Mouse (Mus musculus) embryonic facial prominence, embryonic 12.5 days (tissue): Measurements from ENCODE around the gene Slc16a12. TPM values are rescaled to one million over a fixed set of nuclear protein-coding genes. Genes with fewer than 3 reads are reported as not detected.
"Not testable (repeated sequence)": the region's sequence is repeated elsewhere in the genome, so short reads cannot be mapped to it uniquely, and the experiment has no call there.

ENCODE experiments used
- ATAC-seq: fragments of 200-750 bp; cut with Nextera tagmentation; 2 replicates; pipeline ENCODE4 v1.8.0; 2017; ENCODE audit not compliant: insufficient number of reproducible peaks, insufficient read depth, low FRiP score, low TSS enrichment
- H3K27ac ChIP-seq: fragments of 300-500 bp; sonication (generic); 2 replicates; pipeline ENCODE4 v1.5.1; 2016; ENCODE audit warnings: mild to moderate bottlenecking
- H3K27me3 ChIP-seq: fragments of 300-500 bp; sonication (generic); 2 replicates; pipeline ENCODE4 v1.6.1; 2016; ENCODE audit warnings: mild to moderate bottlenecking, moderate library complexity
- H3K36me3 ChIP-seq: fragments of 300-500 bp; sonication (generic); 2 replicates; pipeline ENCODE4 v1.6.1; 2016; ENCODE audit warnings: mild to moderate bottlenecking
- H3K4me1 ChIP-seq: fragments of 300-500 bp; sonication (generic); 2 replicates; pipeline ENCODE4 v1.6.1; 2016
- H3K4me2 ChIP-seq: fragments of 300-500 bp; sonication (generic); replicated peaks from 2 replicates; pipeline ENCODE4 v1.6.1; 2016; ENCODE audit warnings: mild to moderate bottlenecking, moderate library complexity
- H3K4me3 ChIP-seq: fragments of 300-500 bp; sonication (generic); 2 replicates; pipeline ENCODE4 v1.5.1; 2016; ENCODE audit warnings: mild to moderate bottlenecking
- H3K9ac ChIP-seq: fragments of 300-500 bp; sonication (generic); 2 replicates; pipeline ENCODE4 v1.6.1; 2016; ENCODE audit warnings: mild to moderate bottlenecking, moderate library complexity
- H3K9me3 ChIP-seq: fragments of 300-500 bp; sonication (generic); 2 replicates; pipeline ENCODE4 v1.6.1; 2016; ENCODE audit warnings: mild to moderate bottlenecking, moderate library complexity
- WGBS: fragments of 180-500 bp; shearing (Covaris S2); methylation state at CpG from one replicate; pipeline ENCODE4 v1.1.7; 2016; 5-methylcytosine and 5-hydroxymethylcytosine counted together
- polyA plus RNA-seq: library from polyadenylated mRNA; unstranded; fragments of >200 nt; fragmentation: Nextera tagmentation; extraction: Ambion mirVana; gene quantifications from 2 replicates; pipeline ENCODE4 v1.2.1, GENCODE M21; 2016

Slc16a12 gene
- polyA plus RNA-seq, 1 experiment from 2014 or later, result 1.1 TPM

DNA sequence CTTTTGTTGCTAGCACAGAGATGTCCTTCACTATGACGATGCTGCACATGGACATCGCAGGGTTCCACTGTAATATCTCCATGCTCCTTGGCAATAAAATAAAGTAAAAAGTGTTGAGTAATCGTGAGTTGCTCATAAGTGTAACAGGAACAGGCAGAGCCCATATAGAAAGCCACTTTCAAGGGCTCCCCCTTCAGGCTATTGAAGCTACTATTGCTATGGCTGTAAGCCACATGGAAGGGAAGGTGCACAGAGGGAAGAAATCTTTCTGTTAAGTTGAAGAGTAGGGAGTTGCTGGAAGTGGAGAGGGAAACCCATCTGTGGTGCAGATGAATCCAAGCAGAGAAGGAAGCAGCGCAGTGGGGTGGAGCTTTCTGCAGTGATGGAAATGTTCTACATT, 4.1 kb upstream of the Slc16a12 start:
- Histone ChIP-seq H3K9me3 (no peaks in the 10 kb centered on the region), H3K4me1 (peaks cover 6% of the 10 kb centered on the region; the same call in 1 of the 2 replicates), H3K36me3 (no peaks in the 10 kb centered on the region), H3K27ac (no peak overlapping the region), H3K4me3 (no peak overlapping the region), H3K27me3 (peaks cover 12% of the 10 kb centered on the region), H3K4me2 (no peak overlapping the region), H3K9ac (no peak overlapping the region)
- WGBS, result 85% methylated on average over 4 of the region's 4 CpGs
- no peak for ATAC-seq

DNA sequence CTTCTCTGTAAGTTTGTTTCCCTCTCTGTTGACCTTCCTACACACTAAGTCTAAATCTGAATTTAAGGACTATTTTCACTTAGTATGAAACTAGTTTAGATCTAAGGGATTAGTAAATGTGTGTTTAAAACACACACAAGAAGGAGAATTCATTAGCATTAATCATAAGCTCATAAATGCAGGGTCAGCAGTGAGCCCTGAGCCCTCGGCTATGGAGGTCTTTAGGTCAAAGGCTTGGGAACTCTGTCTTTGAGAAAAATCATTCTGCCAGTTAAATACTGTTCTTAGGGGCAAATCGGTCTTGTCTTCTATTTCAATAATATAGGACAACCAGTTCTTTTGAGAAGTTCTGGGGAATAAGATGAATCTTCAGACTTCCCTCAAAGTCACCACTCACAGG, 1.9 kb upstream of the Slc16a12 start:
- H3K9me3 ChIP-seq, result no peaks in the 10 kb centered on the region
- WGBS, result 62% methylated on average over 2 of the region's 2 CpGs
- no peak overlapping the region for H3K4me3 ChIP-seq
- no peaks in the 10 kb centered on the region for H3K36me3 ChIP-seq
- ATAC-seq, result no peak
- H3K4me1 ChIP-seq, result peaks cover 7% of the 10 kb centered on the region; the same call in 1 of the 2 replicates
- H3K9ac ChIP-seq, result no peak overlapping the region
- peaks cover 22% of the 10 kb centered on the region for H3K27me3 ChIP-seq
- H3K27ac ChIP-seq, result no peak overlapping the region
- no peak overlapping the region for H3K4me2 ChIP-seq

DNA sequence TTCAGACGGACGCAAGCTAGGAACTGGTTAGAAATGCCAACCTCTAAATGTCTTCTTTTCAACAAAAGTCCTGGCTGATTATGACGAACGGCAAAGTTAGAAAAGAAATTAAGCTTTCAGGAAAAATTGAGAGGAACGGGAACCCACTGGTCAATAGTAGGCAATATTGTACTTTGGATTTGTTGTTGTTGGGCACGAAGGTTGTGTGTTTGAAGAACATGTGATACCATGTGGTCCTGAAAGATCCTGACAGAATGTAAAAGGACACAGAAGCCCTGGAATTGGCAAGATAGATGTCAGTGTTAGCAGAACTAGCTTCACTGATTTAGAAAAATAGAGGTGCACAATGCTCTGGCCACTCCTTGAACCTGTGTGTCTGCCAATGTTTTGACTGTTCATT, 880 bp upstream of the Slc16a12 start:
- H3K4me3 ChIP-seq, ATAC-seq, H3K4me2 ChIP-seq, H3K9ac ChIP-seq, H3K36me3 ChIP-seq, H3K9me3 ChIP-seq, H3K27ac ChIP-seq, H3K4me1 ChIP-seq: not testable (repeated sequence)
- 92% methylated on average over 6 of the region's 6 CpGs for WGBS
- H3K27me3 ChIP-seq, result peaks cover 22% of the 10 kb centered on the region

DNA sequence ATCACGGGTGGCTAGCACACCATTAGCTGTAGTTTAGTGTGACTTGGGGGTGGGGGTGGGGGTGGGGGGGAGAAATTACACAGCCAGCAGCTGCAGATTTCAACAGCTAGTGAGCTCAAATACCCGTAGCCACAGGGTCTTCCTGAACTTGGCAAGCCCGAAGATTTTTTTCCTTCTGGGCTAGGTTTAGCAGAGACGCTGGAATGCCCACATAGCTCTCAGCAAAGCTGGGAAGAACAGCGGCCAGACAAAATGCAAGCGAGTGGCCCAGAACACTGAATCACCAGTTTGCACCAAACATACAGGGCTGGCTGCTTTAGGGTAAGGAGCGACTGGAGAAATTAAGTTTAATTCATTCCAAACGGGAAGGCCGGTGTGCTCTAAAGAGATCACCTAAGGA, 888 bp downstream of the Slc16a12 start:
- WGBS, result 7% methylated on average over 9 of the region's 9 CpGs
- Histone ChIP-seq H3K4me2 (peak overlapping the region; percentile 100), H3K9ac (no peak overlapping the region), H3K27me3 (peaks cover 22% of the 10 kb centered on the region), H3K4me3 (peak overlapping the region; percentile 64), H3K4me1 (peaks cover 7% of the 10 kb centered on the region; the same call in 1 of the 2 replicates), H3K27ac (no peak overlapping the region), H3K9me3 (no peaks in the 10 kb centered on the region), H3K36me3 (no peaks in the 10 kb centered on the region)
- ATAC-seq, result no peak

DNA sequence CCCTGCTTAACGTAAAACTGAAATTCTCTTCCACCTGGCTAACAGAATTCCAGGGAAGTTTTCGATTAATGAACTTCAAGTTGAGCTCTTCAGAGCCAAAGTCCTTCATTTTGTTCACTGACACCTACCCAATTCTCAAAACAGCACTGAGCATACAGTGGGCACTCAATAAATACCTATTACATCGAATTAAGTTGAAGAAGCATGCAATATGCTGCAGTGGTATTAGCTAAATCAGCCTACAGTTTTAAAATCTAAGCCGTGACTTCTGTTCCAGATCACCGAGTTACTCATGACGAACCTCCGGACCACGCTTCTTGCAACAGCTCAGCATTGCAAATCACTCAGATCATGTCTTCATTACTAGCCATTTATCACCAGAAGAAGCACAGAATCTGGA, 2.1 kb downstream of the Slc16a12 start:
- no peak for ATAC-seq
- H3K27ac ChIP-seq, result no peak overlapping the region

DNA sequence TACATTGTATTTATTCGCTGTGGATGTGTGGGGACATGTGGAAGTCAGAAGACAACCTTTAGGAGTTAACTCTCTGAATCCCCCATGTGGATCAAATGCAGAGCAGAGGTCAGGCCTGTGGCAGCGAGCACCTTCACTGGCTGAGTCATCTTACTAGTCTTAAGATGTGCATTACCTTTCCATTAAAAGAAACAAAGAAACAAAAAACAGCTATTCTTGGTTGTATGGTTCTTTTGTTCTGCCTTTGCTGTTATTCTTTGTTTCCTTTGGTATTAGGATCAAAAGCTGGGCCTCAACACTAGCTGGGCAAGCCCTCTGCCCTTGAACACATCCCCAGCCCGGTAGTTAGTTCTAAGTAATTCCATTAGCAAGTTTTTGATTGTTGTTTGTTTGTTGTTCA, 9.2 kb downstream of the Slc16a12 start:
- Histone ChIP-seq H3K27ac (no peak overlapping the region), H3K27me3 (no peaks in the 10 kb centered on the region), H3K9me3 (no peaks in the 10 kb centered on the region), H3K4me2 (no peak overlapping the region), H3K36me3 (no peaks in the 10 kb centered on the region), H3K9ac (no peak overlapping the region), H3K4me3 (no peak overlapping the region), H3K4me1 (no peaks in the 10 kb centered on the region)
- no peak for ATAC-seq
- 75% methylated on average over 3 of the region's 3 CpGs for WGBS

More for the DNA sequence above, 2.1 kb downstream of the Slc16a12 start:
- no peaks in the 10 kb centered on the region for H3K9me3 ChIP-seq
- H3K36me3 ChIP-seq, result no peaks in the 10 kb centered on the region
- H3K9ac ChIP-seq, result no peak overlapping the region
- no peak overlapping the region for H3K4me3 ChIP-seq
- peaks cover 7% of the 10 kb centered on the region; the same call in 1 of the 2 replicates for H3K4me1 ChIP-seq
- WGBS, result 83% methylated on average over 8 of the region's 8 CpGs
- no peak overlapping the region for H3K4me2 ChIP-seq
- H3K27me3 ChIP-seq, result peaks cover 22% of the 10 kb centered on the region

DNA sequence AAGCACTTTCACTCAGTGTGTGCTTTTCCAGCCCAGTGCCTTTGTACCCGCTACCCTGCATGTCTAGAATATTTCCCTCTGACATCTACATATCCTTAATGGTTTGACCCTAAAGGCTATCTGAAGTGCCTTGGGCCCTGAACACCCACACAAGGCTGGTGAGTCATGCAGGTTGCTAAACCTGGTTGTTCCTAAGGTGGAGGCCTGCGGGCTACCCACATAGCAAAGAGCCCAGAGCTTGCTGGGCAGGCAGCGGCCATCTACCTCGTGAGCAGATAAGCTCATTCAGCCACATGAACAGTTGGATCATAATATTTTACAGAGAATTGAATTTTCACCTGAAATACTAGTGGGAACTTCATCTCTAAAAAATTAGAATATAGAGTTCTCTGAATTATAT, 11.2 kb downstream of the Slc16a12 start:
- Histone ChIP-seq H3K27ac (no peak overlapping the region), H3K27me3 (no peaks in the 10 kb centered on the region), H3K4me3 (no peak overlapping the region), H3K9me3 (no peaks in the 10 kb centered on the region), H3K4me2 (no peak overlapping the region), H3K4me1 (peaks cover 3% of the 10 kb centered on the region; the same call in 1 of the 2 replicates), H3K36me3 (no peaks in the 10 kb centered on the region), H3K9ac (no peak overlapping the region)
- no peak for ATAC-seq
- 83% methylated on average over 4 of the region's 4 CpGs for WGBS

DNA sequence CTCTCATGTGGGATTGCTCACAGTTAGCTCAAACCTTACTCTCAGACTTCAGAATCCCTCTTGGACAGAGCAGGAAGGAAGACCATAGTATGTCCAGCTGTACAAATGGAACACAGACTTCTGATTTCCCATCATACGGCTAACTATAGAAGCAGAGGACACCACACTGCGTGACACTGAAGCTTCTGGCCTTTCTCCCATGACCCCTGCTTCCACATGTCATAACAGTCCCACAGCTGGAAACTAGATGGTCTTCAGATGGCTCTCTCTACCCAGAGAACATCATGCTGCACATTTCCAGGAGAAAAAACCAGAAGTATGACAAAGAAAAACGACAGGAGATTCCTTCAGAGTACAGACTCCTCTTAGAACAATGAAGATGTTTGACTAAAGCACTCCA, 14.1 kb downstream of the Slc16a12 start:
- H3K9me3 ChIP-seq, result no peaks in the 10 kb centered on the region
- WGBS, result 68% methylated on average over 3 of the region's 3 CpGs
- H3K36me3 ChIP-seq, result no peaks in the 10 kb centered on the region
- no peak overlapping the region for H3K27ac ChIP-seq
- no peak overlapping the region for H3K9ac ChIP-seq
- H3K4me2 ChIP-seq, result no peak overlapping the region
- ATAC-seq, result no peak
- no peak overlapping the region for H3K4me3 ChIP-seq
- H3K27me3 ChIP-seq, result no peaks in the 10 kb centered on the region
- peaks cover 4% of the 10 kb centered on the region; the same call in 1 of the 2 replicates for H3K4me1 ChIP-seq

DNA sequence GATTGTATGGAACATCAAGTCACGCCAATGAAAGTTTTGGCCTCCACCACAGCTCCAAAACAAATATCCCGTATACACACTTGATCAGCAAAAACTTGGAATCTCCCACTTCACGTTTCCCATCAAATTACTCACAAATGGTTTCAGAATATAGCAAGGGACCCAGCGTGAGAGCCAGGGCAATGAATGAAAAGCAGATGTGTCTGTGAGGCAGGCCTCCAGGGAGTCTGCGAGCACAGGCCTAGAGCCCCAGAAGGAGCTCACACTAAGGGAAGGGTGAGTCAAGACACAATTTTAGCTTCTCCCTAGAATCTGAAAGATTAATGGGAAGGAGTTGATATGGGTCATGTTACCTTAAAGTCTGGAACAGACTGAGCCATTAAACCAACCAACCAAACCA, 15.7 kb downstream of the Slc16a12 start:
- H3K4me2 ChIP-seq, result no peak overlapping the region
- ATAC-seq, result no peak
- H3K4me1 ChIP-seq, result peaks cover 4% of the 10 kb centered on the region; the same call in 1 of the 2 replicates
- no peak overlapping the region for H3K27ac ChIP-seq
- H3K27me3 ChIP-seq, result no peaks in the 10 kb centered on the region
- H3K9me3 ChIP-seq, result no peaks in the 10 kb centered on the region
- no peaks in the 10 kb centered on the region for H3K36me3 ChIP-seq
- no peak overlapping the region for H3K9ac ChIP-seq
- H3K4me3 ChIP-seq, result no peak overlapping the region
- WGBS, result 37% methylated on average over 5 of the region's 5 CpGs

DNA sequence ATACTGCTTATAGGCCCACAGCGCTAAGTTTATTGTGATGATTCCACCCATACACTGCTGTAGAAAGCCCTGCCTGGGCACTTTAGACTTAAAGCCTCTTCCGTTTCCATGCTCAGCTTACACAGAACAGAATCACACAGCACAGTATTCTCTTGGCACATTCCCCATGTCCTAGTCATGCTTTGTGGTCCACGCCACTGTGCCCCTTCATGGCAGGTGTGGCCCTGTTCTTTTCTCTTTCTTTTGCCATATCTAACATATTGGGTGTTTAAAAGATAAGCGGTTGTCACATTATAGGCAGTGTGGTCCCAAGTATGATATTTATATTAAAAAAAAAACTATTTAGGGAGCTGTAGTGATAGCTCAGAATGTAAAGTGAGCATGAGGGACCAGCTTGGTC, 16.5 kb downstream of the Slc16a12 start:
- H3K27ac ChIP-seq, result no peak overlapping the region
- no peak overlapping the region for H3K9ac ChIP-seq
- WGBS, result 94% methylated on average over 4 of the region's 4 CpGs
- no peak for ATAC-seq
- H3K27me3 ChIP-seq, result no peaks in the 10 kb centered on the region
- no peaks in the 10 kb centered on the region for H3K9me3 ChIP-seq
- H3K36me3 ChIP-seq, result no peaks in the 10 kb centered on the region
- H3K4me1 ChIP-seq, result peaks cover 4% of the 10 kb centered on the region; the same call in 1 of the 2 replicates
- no peak overlapping the region for H3K4me3 ChIP-seq
- H3K4me2 ChIP-seq, result no peak overlapping the region

DNA sequence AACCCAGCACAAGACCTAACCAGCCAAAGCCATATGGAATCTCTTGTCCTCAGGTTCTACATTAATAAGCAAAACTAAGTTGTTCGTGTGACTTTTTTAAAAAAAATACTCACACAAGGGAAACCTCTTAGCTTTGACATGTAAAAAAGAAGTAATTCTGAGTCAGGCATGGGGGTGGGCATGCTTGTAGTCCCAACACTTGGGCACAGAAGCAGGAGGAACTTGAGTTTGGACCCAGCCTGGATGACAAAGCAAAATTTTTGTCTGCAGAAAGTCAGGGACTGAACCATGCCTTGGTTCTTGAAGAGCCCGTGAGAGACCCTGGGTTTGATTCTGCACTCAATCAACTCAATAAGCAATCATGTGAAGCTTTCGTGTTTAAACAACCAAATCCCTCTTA, 17.6 kb downstream of the Slc16a12 start:
- WGBS, result 80% methylated on average over 3 of the region's 3 CpGs
- H3K9ac ChIP-seq, result no peak overlapping the region
- peaks cover 4% of the 10 kb centered on the region; the same call in 1 of the 2 replicates for H3K4me1 ChIP-seq
- no peak overlapping the region for H3K4me2 ChIP-seq
- ATAC-seq, result no peak
- H3K27ac ChIP-seq, result no peak overlapping the region
- no peaks in the 10 kb centered on the region for H3K9me3 ChIP-seq
- H3K4me3 ChIP-seq, result no peak overlapping the region
- no peaks in the 10 kb centered on the region for H3K27me3 ChIP-seq
- H3K36me3 ChIP-seq, result no peaks in the 10 kb centered on the region

DNA sequence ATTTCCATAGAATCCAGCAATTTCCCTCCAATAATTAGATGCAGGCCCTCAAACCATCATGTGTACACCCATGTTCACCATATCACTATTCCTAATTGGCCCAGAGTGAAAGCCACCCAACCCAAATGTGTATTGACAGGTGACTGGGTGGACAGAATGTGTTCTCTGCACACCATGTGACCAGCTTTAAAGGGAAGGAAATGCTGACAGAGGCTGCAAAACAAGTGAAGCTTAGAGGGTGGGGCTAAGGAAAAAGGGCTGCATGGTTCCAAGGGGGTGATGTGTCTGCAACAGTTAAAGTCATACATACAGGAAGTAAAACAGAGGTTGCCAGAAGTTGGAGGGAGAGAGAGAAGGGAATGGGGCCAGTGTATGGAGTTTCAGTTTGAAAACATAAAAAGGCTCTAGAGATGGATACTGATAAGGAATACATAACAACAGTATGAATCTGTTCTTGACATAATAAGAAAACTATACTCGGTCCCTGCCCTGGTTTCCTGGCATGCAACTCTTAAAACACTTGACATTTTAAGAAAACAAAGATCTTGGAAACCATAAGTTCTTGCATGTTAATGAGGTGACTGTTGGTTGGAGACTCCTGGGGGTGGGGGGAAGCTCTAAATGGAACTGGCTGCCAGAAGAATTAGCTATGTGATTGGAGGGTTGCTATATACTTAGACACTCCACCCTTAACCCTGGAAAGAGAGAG, 20.7 kb downstream of the Slc16a12 start:
- H3K27ac ChIP-seq, result no peak overlapping the region

More for the DNA sequence above, 20.7 kb downstream of the Slc16a12 start:
- ATAC-seq, result no peak
- Histone ChIP-seq H3K4me1 (peaks cover 4% of the 10 kb centered on the region; the same call in 1 of the 2 replicates), H3K27me3 (no peaks in the 10 kb centered on the region), H3K9ac (no peak overlapping the region), H3K36me3 (no peaks in the 10 kb centered on the region), H3K4me2 (no peak overlapping the region), H3K9me3 (no peaks in the 10 kb centered on the region), H3K4me3 (no peak overlapping the region)
- 71% methylated on average over 1 of the region's 1 CpGs for WGBS
